Comparison of ENCODE assay signal across 11 mouse cellular contexts in genomic region chr5:105575839-105576238, GRCm38 (mm10). TPM values are rescaled to one million over a fixed set of nuclear protein-coding genes. Genes with fewer than 3 reads are reported as not detected.
A peak's percentile ranks its signal among the peaks of the same experiment; 100 is the strongest.
DNase-seq lines count a peak whose midpoint lies in the region; ATAC-seq and TF ChIP-seq lines count a peak whose summit lies in the region.
"Had no signal": no experiment of that assay in that cellular context is flagged by ENCODE, and none has a peak within 500 bp of the region (broad histone marks: within the 10 kb centered on the region; RNA-seq: fewer than 3 reads in every experiment).

No protein-coding gene starts in this region.

- H3K9ac ChIP-seq in stomach, embryonic 14.5 days (replicated peaks; ENCODE audit: low read depth, low read length): no peak overlapping the region
- no peak overlapping the region for H3K9ac ChIP-seq in stomach, postnatal 0 days (ENCODE audit: low read length)
- peak overlapping the region; percentile 56 for H3K9ac ChIP-seq in liver, embryonic 12.5 days
- H3K9ac ChIP-seq in forebrain, embryonic 11.5 days (ENCODE audit: low read length): no peak overlapping the region
- H3K9ac ChIP-seq: limb, embryonic 13.5 days; midbrain, embryonic 12.5 days had no signal

- no peaks in the 10 kb centered on the region for H3K27me3 ChIP-seq in heart, embryonic 10.5 days (ENCODE audit: insufficient read depth, poor library complexity, severe bottlenecking)
- H3K27me3 ChIP-seq in stomach, embryonic 14.5 days (ENCODE audit: control insufficient read depth, insufficient read depth, low read length): no peaks in the 10 kb centered on the region
- no peaks in the 10 kb centered on the region for H3K27me3 ChIP-seq in stomach, postnatal 0 days (ENCODE audit: control insufficient read depth, insufficient read depth, low read length)
- H3K27me3 ChIP-seq in liver, embryonic 12.5 days (replicated peaks): no peaks in the 10 kb centered on the region
- no peaks in the 10 kb centered on the region for H3K27me3 ChIP-seq in forebrain, embryonic 11.5 days (ENCODE audit: control insufficient read depth, insufficient read depth, low read length)
- H3K27me3 ChIP-seq: limb, embryonic 13.5 days; midbrain, embryonic 12.5 days had no signal

- peak overlapping the region; percentile 53; the same call in 1 of the 2 replicates for H3K27ac ChIP-seq in heart, embryonic 10.5 days
- peak overlapping the region; percentile 7; the same call in 1 of the 2 replicates for H3K27ac ChIP-seq in stomach, embryonic 14.5 days (ENCODE audit: low read length)
- no peak overlapping the region for H3K27ac ChIP-seq in stomach, postnatal 0 days (replicated peaks)
- H3K27ac ChIP-seq in liver, embryonic 12.5 days: peak overlapping the region; percentile 91
- no peak overlapping the region for H3K27ac ChIP-seq in forebrain, embryonic 11.5 days (ENCODE audit: low read depth, low read length)
- H3K27ac ChIP-seq: limb, embryonic 13.5 days; midbrain, embryonic 12.5 days had no signal

- no peak for TF ChIP-seq CTCF in stomach, postnatal 0 days (IDR thresholded peaks at IDR 0.05; ENCODE audit: low read depth)

- no peak overlapping the region for H3K4me2 ChIP-seq in stomach, embryonic 14.5 days (replicated peaks; ENCODE audit: low read depth, low read length)
- no peak overlapping the region for H3K4me2 ChIP-seq in stomach, postnatal 0 days (replicated peaks; ENCODE audit: low read depth)
- peak overlapping the region; percentile 52 for H3K4me2 ChIP-seq in liver, embryonic 12.5 days
- no peak overlapping the region for H3K4me2 ChIP-seq in forebrain, embryonic 11.5 days (ENCODE audit: low read depth, low read length, severe bottlenecking)
- H3K4me2 ChIP-seq: limb, embryonic 13.5 days; midbrain, embryonic 12.5 days had no signal

- H3K4me1 ChIP-seq in heart, embryonic 10.5 days: peaks cover 15% of the 10 kb centered on the region
- no peaks in the 10 kb centered on the region; the same call in 1 of the 2 replicates for H3K4me1 ChIP-seq in stomach, embryonic 14.5 days (ENCODE audit: control insufficient read depth, insufficient read depth, low read length)
- H3K4me1 ChIP-seq in stomach, postnatal 0 days (replicated peaks; ENCODE audit: control insufficient read depth, insufficient read depth): no peaks in the 10 kb centered on the region
- H3K4me1 ChIP-seq in liver, embryonic 12.5 days: peaks cover 70% of the 10 kb centered on the region
- no peaks in the 10 kb centered on the region for H3K4me1 ChIP-seq in forebrain, embryonic 11.5 days (replicated peaks; ENCODE audit: control insufficient read depth, insufficient read depth, low read length)
- H3K4me1 ChIP-seq: midbrain, embryonic 12.5 days had no signal

- no peak for TF ChIP-seq EP300 in stomach, postnatal 0 days (optimal IDR thresholded peaks at IDR 0.05)

- WGBS in heart, embryonic 10.5 days: 51% methylated on average over 6 of the region's 6 CpGs
- 60% methylated on average over 6 of the region's 6 CpGs for WGBS in stomach, embryonic 14.5 days
- 56% methylated on average over 6 of the region's 6 CpGs for WGBS in stomach, postnatal 0 days
- WGBS in liver, embryonic 12.5 days (ENCODE audit: insufficient replicate concordance): 33% methylated on average over 6 of the region's 6 CpGs
- 84% methylated on average over 6 of the region's 6 CpGs for WGBS in forebrain, embryonic 11.5 days

- no peaks in the 10 kb centered on the region for H3K9me3 ChIP-seq in heart, embryonic 10.5 days
- H3K9me3 ChIP-seq in stomach, embryonic 14.5 days (ENCODE audit: control insufficient read depth, low read depth, low read length): no peaks in the 10 kb centered on the region
- no peaks in the 10 kb centered on the region for H3K9me3 ChIP-seq in stomach, postnatal 0 days (ENCODE audit: control insufficient read depth, low read length)
- no peaks in the 10 kb centered on the region for H3K9me3 ChIP-seq in liver, embryonic 12.5 days (replicated peaks)
- H3K9me3 ChIP-seq in forebrain, embryonic 11.5 days (ENCODE audit: control insufficient read depth, low read length): no peaks in the 10 kb centered on the region
- H3K9me3 ChIP-seq: limb, embryonic 13.5 days; midbrain, embryonic 12.5 days had no signal

- no peak overlapping the region for H3K4me3 ChIP-seq in heart, embryonic 10.5 days
- no peak overlapping the region for H3K4me3 ChIP-seq in stomach, embryonic 14.5 days (ENCODE audit: low read depth, low read length)
- H3K4me3 ChIP-seq in stomach, postnatal 0 days (ENCODE audit: low read depth, low read length): no peak overlapping the region
- 0 out of 2 replicates have a peak overlapping the region, but pooled peaks have one; percentile 3 for H3K4me3 ChIP-seq in liver, embryonic 12.5 days
- no peak overlapping the region for H3K4me3 ChIP-seq in forebrain, embryonic 11.5 days (ENCODE audit: low read depth, low read length)
- H3K4me3 ChIP-seq: limb, embryonic 13.5 days; midbrain, embryonic 12.5 days had no signal

- DNase-seq in heart, embryonic 10.5 days (ENCODE audit: low spot score): peak; percentile 95
- DNase-seq in heart, postnatal 4 days: no peak
- DNase-seq in stomach, postnatal 0 days (ENCODE audit: low spot score): no peak
- no peak for DNase-seq in frontal cortex, postnatal 25 days (ENCODE audit: low spot score in 2 of 2)
- no peak for DNase-seq in forebrain, embryonic 11.5 days (ENCODE audit: low spot score)
- no peak for DNase-seq in layer of hippocampus, postnatal 14 days (ENCODE audit: low spot score in 2 of 2)
- DNase-seq: heart, postnatal 36 days had no signal

- H3K36me3 ChIP-seq in heart, embryonic 10.5 days: peaks cover 41% of the 10 kb centered on the region
- H3K36me3 ChIP-seq in stomach, embryonic 14.5 days (ENCODE audit: control insufficient read depth, insufficient read depth, low read length): no peaks in the 10 kb centered on the region
- no peaks in the 10 kb centered on the region for H3K36me3 ChIP-seq in stomach, postnatal 0 days (ENCODE audit: control insufficient read depth, insufficient read depth, low read length)
- H3K36me3 ChIP-seq in liver, embryonic 12.5 days: peaks cover 53% of the 10 kb centered on the region
- H3K36me3 ChIP-seq in forebrain, embryonic 11.5 days (ENCODE audit: control insufficient read depth, insufficient read depth, low read length): no peaks in the 10 kb centered on the region

- peak; percentile 62; the same call in 1 of the 2 replicates for ATAC-seq in stomach, embryonic 14.5 days (ENCODE audit: insufficient number of reproducible peaks, insufficient read depth, low FRiP score, low read depth)
- no peak for ATAC-seq in stomach, postnatal 0 days (ENCODE audit: low FRiP score, low TSS enrichment)
- ATAC-seq in liver, embryonic 12.5 days: peak; percentile 97
- no peak for ATAC-seq in forebrain, embryonic 11.5 days (replicated peaks; ENCODE audit: low FRiP score)

RNA-seq across cellular contexts. Expression of gene Lrrc8c, which starts 56.7 kb away (rescaled TPM):
- polyA plus RNA-seq in heart, embryonic 10.5 days (2016; fragmentation: Nextera tagmentation; extraction: Ambion mirVana): 26.0 and 26.7 TPM in 2 replicates
- 10 to 100 TPM; 46.3 to 51.6 TPM for total RNA-seq in heart, postnatal 4 days (2021)
- polyA plus RNA-seq in stomach, embryonic 14.5 days (2014; fragmentation: Nextera tagmentation; extraction: Ambion mirVana): 21.4 and 23.8 TPM in 2 replicates
- polyA plus RNA-seq in stomach, postnatal 0 days (2015; fragmentation: Nextera tagmentation; extraction: Ambion mirVana): 5.2 and 7.3 TPM in 2 replicates
- 23.0 and 23.9 TPM in 2 replicates for polyA plus RNA-seq in liver, embryonic 12.5 days (2016; fragmentation: Nextera tagmentation; extraction: Ambion mirVana)
- 10.1 and 14.9 TPM in 2 replicates for polyA plus RNA-seq in forebrain, embryonic 11.5 days (2014; fragmentation: Nextera tagmentation; extraction: Ambion mirVana)
- total RNA-seq in layer of hippocampus, postnatal 14 days (2021): 10 to 100 TPM; 29.0 to 32.0 TPM

Comparison
In these comparisons a context has a peak if more than half of its experiments do, and no peak if none do; other contexts are left out.
1. H3K27ac ChIP-seq: peak in heart, embryonic 10.5 days (single experiment), stomach, embryonic 14.5 days (single experiment) and liver, embryonic 12.5 days (single experiment); none in stomach, postnatal 0 days (single experiment) and forebrain, embryonic 11.5 days (single experiment).
2. ATAC-seq: peak in stomach, embryonic 14.5 days (single experiment) and liver, embryonic 12.5 days (single experiment); none in stomach, postnatal 0 days (single experiment) and forebrain, embryonic 11.5 days (single experiment).